Mouse (Mus musculus) heart, embryonic 14.5 days (tissue): ENCODE measurements around the gene Ak1. TPM values are rescaled to one million over a fixed set of nuclear protein-coding genes. Genes with fewer than 3 reads are reported as not detected.

ENCODE experiments used
- ATAC-seq: fragments of 200-750 bp; cut with Nextera tagmentation; 2 replicates; pipeline ENCODE4 v1.8.0; 2017; ENCODE audit warnings: low read depth, moderate TSS enrichment; ENCODE audit not compliant: insufficient number of reproducible peaks, insufficient read depth, low FRiP score
- H3K27ac ChIP-seq, 2 experiments: fragments of 200-500 bp in 1 of 2; fragments of 300-500 bp in 1 of 2; sonication (generic) in 1 of 2; replicated peaks in 1 of 2; 2 replicates each; pipeline ENCODE4 v1.5.1; 2012 to 2014; ENCODE audit warnings: low read depth in 2 of 2, low read length in 2 of 2, control low read depth in 1 of 2, mild to moderate bottlenecking in 1 of 2, mixed read lengths in 1 of 2; ENCODE audit not compliant: control insufficient read depth in 1 of 2, insufficient read depth in 1 of 2
- H3K27me3 ChIP-seq: fragments of 300-500 bp; sonication (generic); 2 replicates; pipeline ENCODE4 v1.6.1; 2014; ENCODE audit warnings: mild to moderate bottlenecking, low read length, control low read depth; ENCODE audit not compliant: control insufficient read depth, insufficient read depth
- H3K36me3 ChIP-seq: fragments of 300-500 bp; sonication (generic); 2 replicates; pipeline ENCODE4 v1.6.1; 2014; ENCODE audit warnings: mild to moderate bottlenecking, control low read depth, low read length, mixed read lengths; ENCODE audit not compliant: control insufficient read depth, insufficient read depth
- H3K4me1 ChIP-seq, 2 experiments: fragments of 200-500 bp in 1 of 2; fragments of 300-500 bp in 1 of 2; sonication (generic) in 1 of 2; 2 replicates each; pipeline ENCODE4 v1.6.1; 2012 to 2014; ENCODE audit warnings: low read length in 2 of 2, control low read depth in 1 of 2, mixed read lengths in 1 of 2; ENCODE audit not compliant: control insufficient read depth in 2 of 2, insufficient read depth in 2 of 2
- H3K4me2 ChIP-seq: fragments of 300-500 bp; sonication (generic); 2 replicates; pipeline ENCODE4 v1.6.1; 2014; ENCODE audit warnings: mild to moderate bottlenecking, low read length
- H3K4me3 ChIP-seq, 2 experiments: fragments of 200-500 bp in 1 of 2; fragments of 300-500 bp in 1 of 2; sonication (generic) in 1 of 2; 2 replicates each; pipeline ENCODE4 v1.5.1; 2012 to 2014; ENCODE audit warnings: low read length in 2 of 2, mild to moderate bottlenecking in 2 of 2, control low read depth in 1 of 2, low read depth in 1 of 2, moderate library complexity in 1 of 2; ENCODE audit not compliant: control insufficient read depth in 1 of 2, insufficient read depth in 1 of 2
- H3K9ac ChIP-seq: fragments of 300-500 bp; sonication (generic); 2 replicates; pipeline ENCODE4 v1.6.1; 2014; ENCODE audit warnings: mild to moderate bottlenecking, low read length
- H3K9me3 ChIP-seq: fragments of 300-500 bp; sonication (generic); 2 replicates; pipeline ENCODE4 v1.6.1; 2016; ENCODE audit warnings: low read length, control low read depth; ENCODE audit not compliant: control insufficient read depth
- WGBS: fragments of 180-500 bp; shearing (Covaris S2); extraction: QIAGEN DNeasy Blood & Tissue Kit; methylation state at CpG from one replicate; pipeline ENCODE4 v1.1.7; 2014; 5-methylcytosine and 5-hydroxymethylcytosine counted together
- polyA plus RNA-seq: library from polyadenylated mRNA; unstranded; fragments of >200 nt; fragmentation: Nextera tagmentation; extraction: Ambion mirVana; gene quantifications from 2 replicates; pipeline ENCODE4 v1.2.1, GENCODE M21; 2014

The Ak1 gene
- polyA plus RNA-seq, 1 experiment from 2014 or later: 336 TPM

- Histone ChIP-seq H3K4me2 (no peak overlapping the region), H3K9me3 (no peaks in the 10 kb centered on the region), H3K36me3 (peaks cover 50% of the 10 kb centered on the region), H3K27me3 (no peaks in the 10 kb centered on the region), H3K9ac (no peak overlapping the region), H3K4me3 (no peak overlapping the region), H3K27ac (0 out of 4 replicates have a peak overlapping the region, but pooled peaks of 1 of the 2 experiments have one; percentile 75), H3K4me1 (peaks cover 23 to 28% of the 10 kb centered on the region in 2 experiments)
- WGBS: 84% methylated on average over 10 of the region's 10 CpGs
- no peak for ATAC-seq
Measured at GRCm38 (mm10) chr2:32590224-32590623, 31.3 kb upstream of the Ak1 start.

- Histone ChIP-seq H3K4me2 (no peak overlapping the region), H3K36me3 (peaks cover 60% of the 10 kb centered on the region), H3K9me3 (no peaks in the 10 kb centered on the region), H3K4me3 (no peak overlapping the region), H3K27me3 (no peaks in the 10 kb centered on the region), H3K9ac (no peak overlapping the region), H3K27ac (no peak overlapping the region), H3K4me1 (peaks cover 23 to 28% of the 10 kb centered on the region in 2 experiments)
- ATAC-seq: no peak
- WGBS: 71% methylated on average over 6 of the region's 6 CpGs
Measured at GRCm38 (mm10) chr2:32591249-32591648, 30.3 kb upstream of the Ak1 start.

- Histone ChIP-seq H3K4me1 (peaks cover 0 to 6% of the 10 kb centered on the region in 2 experiments; a peak in 2 of 4 replicates), H3K36me3 (peaks cover 74% of the 10 kb centered on the region)
Measured at GRCm38 (mm10) chr2:32596725-32597124, 24.8 kb upstream of the Ak1 start.

GRCm38 (mm10) chr2:32597248-32597647 lies 24.3 kb upstream of the Ak1 start:
- ATAC-seq: no peak
- WGBS: 85% methylated on average over 5 of the region's 5 CpGs
- H3K36me3 ChIP-seq: peaks cover 69% of the 10 kb centered on the region

More at GRCm38 (mm10) chr2:32596725-32597124, 24.8 kb upstream of the Ak1 start:
- H3K4me2 ChIP-seq: no peak overlapping the region
- H3K27ac ChIP-seq: no peak overlapping the region
- 88% methylated on average over 13 of the region's 13 CpGs for WGBS
- ATAC-seq: no peak
- no peaks in the 10 kb centered on the region for H3K27me3 ChIP-seq
- H3K9me3 ChIP-seq: no peaks in the 10 kb centered on the region
- H3K9ac ChIP-seq: no peak overlapping the region
- no peak overlapping the region for H3K4me3 ChIP-seq

GRCm38 (mm10) chr2:32597699-32598098 lies 23.9 kb upstream of the Ak1 start:
- 77% methylated on average over 5 of the region's 5 CpGs for WGBS
- Histone ChIP-seq H3K4me2 (no peak overlapping the region), H3K27me3 (no peaks in the 10 kb centered on the region), H3K4me3 (no peak overlapping the region), H3K27ac (no peak overlapping the region), H3K9ac (no peak overlapping the region), H3K36me3 (peaks cover 65% of the 10 kb centered on the region), H3K4me1 (peaks cover 0 to 14% of the 10 kb centered on the region in 2 experiments; a peak in 2 of 4 replicates), H3K9me3 (no peaks in the 10 kb centered on the region)
- ATAC-seq: no peak

More at GRCm38 (mm10) chr2:32597248-32597647, 24.3 kb upstream of the Ak1 start:
- Histone ChIP-seq H3K9ac (no peak overlapping the region), H3K27ac (no peak overlapping the region), H3K4me2 (no peak overlapping the region), H3K4me1 (peaks cover 0 to 11% of the 10 kb centered on the region in 2 experiments; a peak in 2 of 4 replicates), H3K4me3 (no peak overlapping the region), H3K9me3 (no peaks in the 10 kb centered on the region), H3K27me3 (no peaks in the 10 kb centered on the region)

- peaks cover 57% of the 10 kb centered on the region for H3K36me3 ChIP-seq
- 77% methylated on average over 8 of the region's 8 CpGs for WGBS
- ATAC-seq: no peak
Measured at GRCm38 (mm10) chr2:32598506-32598905, 23.1 kb upstream of the Ak1 start.

GRCm38 (mm10) chr2:32599409-32599808 lies 22.1 kb upstream of the Ak1 start, which contains the start of gene St6galnac6:
St6galnac6 (plus strand) TSS chr2:32599709.
- 90% methylated on average over 3 of the region's 3 CpGs for WGBS
- ATAC-seq: no peak
- Histone ChIP-seq H3K27ac (no peak within 1 kb of the TSS), H3K27me3 (no peaks in the 10 kb centered on the region), H3K36me3 (peaks cover 48% of the 10 kb centered on the region), H3K4me2 (no peak within 1 kb of the TSS), H3K4me1 (peaks cover 0 to 14% of the 10 kb centered on the region in 2 experiments; a peak in 2 of 4 replicates), H3K9me3 (no peaks in the 10 kb centered on the region), H3K9ac (no peak within 1 kb of the TSS), H3K4me3 (no peak within 1 kb of the TSS)

More at GRCm38 (mm10) chr2:32598506-32598905, 23.1 kb upstream of the Ak1 start:
- Histone ChIP-seq H3K9me3 (no peaks in the 10 kb centered on the region), H3K4me2 (no peak overlapping the region), H3K9ac (no peak overlapping the region), H3K27me3 (no peaks in the 10 kb centered on the region), H3K4me1 (peaks cover 0 to 14% of the 10 kb centered on the region in 2 experiments; a peak in 2 of 4 replicates), H3K4me3 (no peak overlapping the region), H3K27ac (no peak overlapping the region)
